Mouse (Mus musculus) gastrocnemius, postnatal 36 days (tissue): ENCODE results near the gene Abtb2. TPM values are rescaled to one million over a fixed set of nuclear protein-coding genes. Genes with fewer than 3 reads are reported as not detected.

Experiments used
- DNase-seq, 2 experiments: peaks; one replicate each; pipeline ENCODE4 v3.0.0; 2022
- intact Hi-C: fragments of 180-260 bp; cut with DNase I; formaldehyde crosslinking; loops from one replicate; pipeline ENCODE4 v1.15.1; 2025
- total RNA-seq, 2 experiments: library from RNA; stranded (reverse); gene quantifications; 2 replicates each; pipeline ENCODE4 v1.2.3; 2021

Abtb2 gene
- total RNA-seq, 2 experiments from 2014 or later, result 6.3 to 6.7 TPM

DNA sequence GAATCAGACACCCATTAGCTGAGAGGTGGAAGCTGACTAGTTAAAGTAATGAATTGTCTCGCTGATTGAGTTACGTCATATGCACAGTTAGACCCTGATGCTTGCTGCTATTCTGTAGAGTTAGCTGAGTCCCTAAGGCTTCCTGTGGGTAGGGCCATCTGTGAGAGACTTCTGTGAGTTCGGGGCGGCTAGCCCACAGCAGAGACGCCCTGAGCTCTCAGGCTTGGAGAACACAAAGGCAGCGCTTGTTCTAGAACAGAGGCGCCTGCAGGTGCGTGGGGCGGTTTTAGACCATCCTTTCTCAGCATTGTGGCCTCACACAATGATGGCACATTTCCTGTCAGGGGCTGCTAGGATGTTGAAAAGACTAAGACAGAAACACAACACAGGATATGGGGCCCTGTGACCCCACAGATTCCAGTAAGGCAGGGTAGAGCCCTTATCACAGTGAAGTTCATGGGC, 116.2 kb downstream of the Abtb2 start:
- DNase-seq, result no peak
- intact Hi-C loops, result no loop called here

DNA sequence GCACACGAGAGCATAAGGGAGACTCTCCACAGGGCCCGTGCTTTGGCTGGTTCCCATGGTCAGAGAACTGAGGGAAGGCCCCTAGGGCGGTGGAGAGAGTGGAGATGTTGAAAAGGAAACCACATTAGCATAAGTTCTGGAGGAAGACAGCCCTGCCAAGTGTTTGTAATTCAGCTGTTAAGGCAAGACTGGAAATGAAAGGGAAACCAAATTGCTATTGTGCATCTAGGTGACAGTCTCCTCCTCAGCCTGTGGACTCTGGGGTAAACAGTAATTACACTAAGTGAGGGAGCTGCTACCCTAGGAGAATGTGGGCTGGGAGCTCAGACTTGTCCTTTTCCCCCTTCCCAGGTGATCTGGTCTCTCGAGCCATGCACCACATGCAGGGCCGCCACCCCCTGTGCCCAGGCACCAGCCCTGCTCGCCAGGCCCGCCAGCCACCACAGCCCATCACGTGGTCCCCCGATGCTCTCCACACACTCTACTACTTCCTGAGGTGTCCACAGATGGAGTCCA, 116.9 kb downstream of the Abtb2 start:
- intact Hi-C loops, result no loop called here
- no peak for DNase-seq

DNA sequence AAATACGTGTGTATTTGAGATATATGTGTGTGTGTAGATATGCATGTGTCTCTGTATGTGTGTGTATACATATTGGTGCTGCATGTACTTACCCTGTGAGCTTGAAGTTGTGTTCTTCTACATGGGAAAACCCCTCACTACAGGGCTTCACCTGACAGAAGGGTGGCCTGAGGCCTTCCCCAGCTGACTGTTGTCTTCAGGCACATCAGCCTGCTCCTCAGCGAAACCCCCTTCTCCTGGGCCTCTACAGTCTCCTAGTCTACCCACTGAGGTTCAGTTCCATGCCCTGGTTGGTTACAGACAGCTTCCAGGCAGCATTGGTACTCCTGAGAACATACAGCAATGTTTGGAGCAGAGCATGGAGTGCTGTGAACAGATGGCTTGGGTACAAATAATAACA, 118.3 kb downstream of the Abtb2 start:
- DNase-seq, result no peak

DNA sequence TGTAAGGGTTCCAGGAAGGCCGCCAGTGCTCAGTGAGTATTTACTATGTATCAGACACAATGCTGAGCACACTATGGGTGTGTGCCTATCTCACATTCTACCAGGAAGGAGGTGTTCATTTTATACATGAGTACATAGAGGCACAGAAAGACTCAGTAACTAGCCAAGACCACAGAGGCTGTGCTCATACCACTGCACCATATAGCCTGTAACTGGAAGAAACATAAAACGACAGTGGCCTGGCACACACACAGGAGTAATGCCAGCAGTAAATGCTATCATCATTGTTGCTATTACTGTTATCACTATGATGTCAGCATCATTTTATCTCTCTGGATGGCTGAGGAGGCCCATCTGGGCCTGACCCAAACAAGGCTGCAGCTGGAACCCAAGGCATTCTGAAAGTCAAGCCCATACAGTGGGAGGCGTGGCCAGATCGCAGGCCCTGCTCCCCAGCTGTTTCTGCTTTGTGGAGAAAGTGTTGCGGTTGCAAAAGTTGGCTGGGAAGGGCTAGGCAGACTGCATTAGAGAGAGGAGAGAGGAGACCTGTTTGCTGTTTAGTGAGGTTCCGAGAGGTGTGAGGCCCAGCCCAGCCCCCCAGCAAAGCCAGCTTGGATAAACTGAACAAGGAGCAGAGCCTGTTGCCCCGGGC, 118.9 kb downstream of the Abtb2 start:
- intact Hi-C loops, result no loop called here
- no peak for DNase-seq

More for the DNA sequence above, 118.3 kb downstream of the Abtb2 start:
- intact Hi-C loops, result no loop called here

DNA sequence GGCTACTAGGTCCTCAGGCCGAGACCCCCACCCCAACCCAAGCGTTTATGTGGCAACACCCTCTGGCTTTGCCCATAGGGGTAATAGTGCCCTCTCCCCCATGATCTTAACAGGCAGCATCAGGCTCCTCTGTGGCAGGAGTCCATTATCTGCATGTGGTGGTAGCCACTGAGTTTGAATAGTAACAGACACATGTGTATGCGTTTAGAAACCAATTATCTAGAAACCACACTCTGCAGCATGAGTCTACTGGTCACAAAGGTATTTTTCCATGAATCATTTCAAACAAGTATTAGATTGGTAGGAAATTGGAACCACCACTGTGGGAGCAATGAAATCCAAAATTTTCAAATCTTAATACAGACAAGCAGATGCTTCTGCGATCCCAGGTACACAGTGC, 119.5 kb downstream of the Abtb2 start:
- intact Hi-C loops, result no loop called here
- DNase-seq, result no peak

DNA sequence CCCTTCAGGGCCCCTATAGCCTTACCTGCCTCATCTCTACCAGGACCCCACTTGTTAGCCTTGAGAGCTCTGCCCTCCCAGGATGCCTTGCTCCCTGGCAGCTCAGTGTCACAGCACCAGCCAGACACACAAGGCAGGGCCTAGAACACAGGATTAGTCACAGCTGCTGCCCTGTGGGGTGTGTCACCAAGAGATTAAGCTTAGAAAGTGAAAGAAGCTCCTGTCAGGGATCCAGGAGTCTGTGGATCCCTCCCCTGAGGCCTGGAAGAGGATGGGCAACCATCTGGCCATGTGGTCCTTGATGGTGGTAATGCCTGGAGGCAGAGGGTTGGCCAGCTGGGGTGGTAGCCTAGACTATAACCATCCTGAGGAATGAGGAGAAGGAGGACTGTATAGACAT, 121.0 kb downstream of the Abtb2 start:
- intact Hi-C loops, result no loop called here
- no peak for DNase-seq

DNA sequence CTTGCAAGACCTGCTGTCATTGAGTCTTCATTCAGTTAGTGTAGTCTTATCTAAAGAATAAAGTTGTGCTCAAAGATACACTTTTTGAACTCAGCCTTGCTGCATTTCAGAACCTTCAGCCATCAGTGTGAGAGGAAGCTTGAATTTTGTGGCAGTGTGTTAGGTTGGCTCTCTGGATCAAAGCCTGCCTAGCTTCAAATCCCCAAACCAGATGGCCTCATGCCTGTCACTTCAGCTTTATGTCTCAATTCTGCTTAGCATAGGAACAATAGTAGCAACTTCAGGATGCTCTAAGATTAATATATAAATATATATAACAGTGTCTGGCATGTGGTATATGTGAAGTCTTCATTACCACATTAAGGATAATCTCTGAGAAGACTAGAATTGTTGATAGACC, 121.8 kb downstream of the Abtb2 start:
- DNase-seq, result no peak
- intact Hi-C loops, result no loop called here

DNA sequence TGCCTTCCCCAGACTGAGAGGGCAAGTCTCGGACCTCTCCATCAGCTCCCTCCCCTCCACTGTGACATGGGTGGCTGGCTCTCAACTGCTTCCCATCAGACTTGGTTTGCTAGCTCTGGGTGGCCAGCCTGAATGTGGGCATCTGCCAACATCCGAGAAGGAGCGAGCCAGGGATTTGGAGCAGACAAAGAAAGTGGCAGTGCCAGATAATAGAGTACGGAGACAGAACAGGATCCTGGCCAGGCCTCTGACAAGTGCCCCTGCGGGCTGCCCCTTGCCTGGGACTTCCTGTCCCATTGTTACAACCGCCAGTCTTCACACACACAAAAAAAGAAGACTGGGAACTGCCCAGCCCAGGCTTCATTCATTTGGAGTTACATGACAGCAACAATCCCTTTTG, 124.3 kb downstream of the Abtb2 start:
- intact Hi-C loops, result no loop called here
- no peak for DNase-seq

DNA sequence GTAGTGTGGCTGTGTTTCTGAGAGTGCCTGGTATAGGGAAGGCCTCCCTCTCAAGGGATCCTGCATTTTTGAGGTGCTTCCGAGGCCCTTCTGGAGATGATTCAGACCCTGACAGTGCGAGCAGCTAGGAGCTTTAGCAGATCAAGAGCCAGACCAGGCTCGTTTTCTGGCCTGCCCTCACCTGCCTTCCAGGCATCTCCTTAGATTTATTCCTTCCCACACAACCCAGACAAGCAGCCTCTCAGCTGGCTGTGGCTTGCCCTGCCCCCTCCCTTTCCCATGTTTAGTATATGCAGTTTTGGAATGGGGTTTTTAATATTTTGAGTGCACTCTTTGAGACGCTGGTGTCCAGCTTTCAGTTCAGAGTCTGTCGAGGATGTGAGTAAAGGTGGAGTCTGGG, 124.7 kb downstream of the Abtb2 start:
- intact Hi-C loops, result no loop called here
- DNase-seq, result no peak

DNA sequence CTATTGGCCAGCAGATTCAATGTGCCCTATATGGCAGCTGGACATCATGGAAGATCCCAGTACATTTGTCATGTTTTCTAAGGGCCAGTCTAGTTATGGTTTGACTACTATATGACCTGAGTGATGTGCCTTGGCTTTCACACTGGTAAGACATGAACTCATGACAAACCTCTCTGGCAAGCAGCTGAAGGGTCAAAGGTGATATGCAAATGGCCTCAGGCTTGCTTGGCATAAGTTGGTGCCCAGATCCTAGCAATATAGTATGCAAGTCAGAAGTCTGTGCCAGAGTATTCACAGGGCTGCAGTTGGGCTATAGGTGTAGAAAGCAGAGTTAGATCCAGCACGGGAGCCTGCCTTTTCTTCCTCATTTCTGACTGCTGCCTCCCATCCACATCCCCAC, 125.2 kb downstream of the Abtb2 start:
- DNase-seq, result no peak
- intact Hi-C loops, result no loop called here

DNA sequence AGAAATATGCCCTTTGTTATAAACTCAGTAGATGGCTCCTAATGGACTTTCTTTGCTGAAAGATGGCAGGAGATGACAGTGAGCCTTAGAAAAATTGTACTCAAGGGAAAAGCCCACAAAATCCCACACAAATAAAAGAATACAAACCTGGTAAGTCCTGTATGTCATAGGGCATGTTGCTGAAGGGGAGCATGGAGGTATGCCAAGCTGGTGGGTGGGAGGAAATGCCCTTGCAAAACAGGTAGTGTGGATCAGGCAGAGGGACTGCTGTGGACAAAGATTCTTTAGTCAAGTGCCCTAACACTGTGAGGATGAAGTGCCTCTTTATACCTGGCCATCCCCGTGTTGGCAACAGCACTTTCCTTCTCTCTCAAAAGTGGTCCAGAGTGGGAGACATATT, 126.7 kb downstream of the Abtb2 start:
- intact Hi-C loops, result no loop called here

DNA sequence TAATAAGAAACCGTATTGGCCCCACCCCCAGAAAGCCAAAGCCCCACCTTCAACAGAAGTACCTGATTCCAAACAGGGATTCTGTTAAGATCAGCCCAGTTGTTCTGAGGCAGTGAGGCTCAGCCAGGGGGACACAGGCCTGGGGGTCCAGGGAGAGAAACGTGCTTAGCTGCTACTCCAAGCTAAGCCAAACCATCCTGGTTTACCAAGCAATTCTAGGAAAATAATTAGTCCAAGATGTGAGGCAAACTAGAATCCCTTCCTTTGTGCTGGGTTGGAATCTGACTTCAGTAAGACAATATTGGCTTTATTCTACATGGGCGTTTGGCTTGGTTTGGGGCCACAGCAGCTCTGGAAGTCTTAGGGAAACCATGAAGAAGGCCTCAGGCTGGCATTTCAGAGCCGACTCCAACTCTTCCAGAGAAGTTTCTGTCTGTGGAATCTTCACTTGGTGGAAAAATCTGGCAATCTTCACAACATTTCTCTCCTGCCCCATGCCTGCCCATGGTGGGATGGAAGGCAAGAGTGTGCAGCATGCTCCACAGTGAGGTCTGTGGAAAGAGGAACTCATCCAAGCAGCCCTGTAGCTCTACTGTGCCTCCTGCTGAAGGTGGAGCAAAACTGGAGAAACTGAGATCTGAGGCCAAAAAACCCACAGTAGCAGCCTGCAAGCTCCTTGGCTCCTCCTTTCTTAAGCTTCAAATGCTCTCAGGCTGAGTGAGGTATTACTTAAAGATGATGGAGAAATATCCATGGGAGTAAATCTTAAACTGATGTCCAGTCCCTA, 128.9 kb downstream of the Abtb2 start:
- DNase-seq, result no peak
- intact Hi-C loops, result no loop called here

More for the DNA sequence above, 126.7 kb downstream of the Abtb2 start:
- no peak for DNase-seq

DNA sequence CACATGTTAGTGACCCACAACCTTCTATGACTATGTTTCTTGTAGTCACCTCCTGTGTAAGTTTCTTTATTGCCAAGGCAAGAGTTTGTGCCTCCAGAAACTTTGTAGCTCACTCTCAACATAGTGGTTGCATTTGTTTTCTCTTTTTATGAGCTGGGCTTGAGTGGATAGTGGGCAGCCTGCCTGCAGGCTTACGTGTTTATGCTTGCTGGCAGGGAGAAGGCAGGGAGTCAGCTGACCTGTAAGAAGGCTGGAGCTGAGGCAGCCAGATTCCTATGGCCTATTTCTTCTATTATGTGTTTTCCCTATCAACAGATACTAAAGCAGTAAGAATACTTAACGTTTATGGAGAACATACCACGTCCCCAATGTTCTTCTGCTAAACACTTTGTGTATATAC, 130.1 kb downstream of the Abtb2 start:
- peak; percentile 48 to 60 for DNase-seq
- intact Hi-C loops, result no loop called here

DNA sequence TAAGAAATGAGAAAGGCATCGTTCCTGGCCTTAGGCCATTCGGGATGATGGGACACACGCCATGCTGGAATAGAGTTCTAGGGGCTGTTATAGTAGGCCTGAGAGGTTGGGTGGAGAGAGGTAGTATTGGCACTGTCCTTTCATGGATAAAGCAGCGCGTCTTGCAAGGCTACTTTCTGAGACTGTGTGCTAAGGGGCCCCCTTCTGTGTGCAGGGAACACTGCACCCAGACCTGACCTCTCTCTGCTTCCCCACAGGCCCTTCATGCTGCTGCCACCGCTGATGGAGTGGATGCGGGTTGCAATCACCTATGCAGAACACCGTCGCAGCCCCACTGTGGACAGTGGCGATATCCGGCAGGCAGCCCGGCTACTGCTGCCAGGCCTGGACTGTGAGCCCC, 134.4 kb downstream of the Abtb2 start:
- intact Hi-C loops, result no loop called here
- no peak for DNase-seq

DNA sequence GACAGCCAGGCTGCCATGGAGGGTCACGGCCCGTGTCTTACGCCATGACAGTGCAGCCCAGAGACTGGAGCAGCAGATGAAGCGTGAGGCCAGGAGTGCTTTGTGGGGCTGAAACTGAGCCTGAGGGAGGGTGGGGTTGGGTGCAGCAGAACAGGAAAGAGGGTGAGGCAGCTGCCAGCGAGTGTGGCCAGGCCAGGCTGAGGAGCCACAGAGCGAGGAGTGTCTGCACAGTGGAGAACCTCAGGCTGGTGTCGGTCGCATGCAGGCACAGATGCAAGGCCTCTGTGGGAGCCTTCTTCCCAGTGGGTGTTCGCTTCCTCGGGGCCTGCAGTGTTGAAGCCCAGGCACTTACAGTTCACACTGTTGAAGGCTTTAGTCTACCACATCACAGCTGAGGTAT, 137.2 kb downstream of the Abtb2 start:
- intact Hi-C loops, result no loop called here
- no peak for DNase-seq

DNA sequence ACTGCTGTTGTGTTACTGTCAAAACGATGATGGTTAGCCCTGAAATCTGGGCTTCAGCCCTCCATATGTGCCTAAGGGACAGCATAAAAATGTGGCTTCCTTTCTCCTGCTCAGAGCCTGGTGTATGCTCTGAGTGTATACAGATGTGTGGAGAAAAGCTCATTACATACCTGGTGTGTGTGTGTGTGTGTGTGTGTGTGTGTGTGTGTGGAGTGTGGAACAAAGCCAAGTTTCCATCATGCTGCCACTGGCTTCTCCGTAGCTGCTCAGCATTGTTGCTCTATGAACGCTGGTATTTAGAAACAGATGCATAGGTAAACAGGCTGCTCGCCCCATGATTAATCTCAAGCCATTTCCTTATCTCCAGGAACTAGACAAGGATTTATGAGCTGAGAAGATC, 137.8 kb downstream of the Abtb2 start:
- intact Hi-C loops, result no loop called here

DNA sequence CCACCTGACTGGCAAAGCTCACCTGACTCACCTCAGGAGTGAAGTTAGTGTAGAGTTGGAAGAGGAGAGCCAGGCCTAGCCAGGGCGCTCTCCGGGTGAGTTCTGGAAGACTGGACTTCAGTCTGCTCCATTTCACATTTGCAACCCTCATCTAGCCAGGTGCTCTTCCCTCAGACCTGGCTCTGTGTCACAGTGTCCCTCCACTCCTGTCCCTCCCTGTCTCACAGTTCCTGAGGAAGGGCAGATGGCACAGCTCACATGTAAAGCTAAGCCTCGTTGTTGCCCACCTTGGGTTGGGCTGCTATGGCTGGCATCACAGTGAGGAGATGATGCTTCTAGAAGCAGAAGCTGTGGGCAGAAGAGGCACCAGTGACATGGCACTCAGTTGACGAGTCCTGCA, 139.7 kb downstream of the Abtb2 start:
- intact Hi-C loops, result no loop called here
- no peak for DNase-seq

More for the DNA sequence above, 137.8 kb downstream of the Abtb2 start:
- DNase-seq, result no peak

DNA sequence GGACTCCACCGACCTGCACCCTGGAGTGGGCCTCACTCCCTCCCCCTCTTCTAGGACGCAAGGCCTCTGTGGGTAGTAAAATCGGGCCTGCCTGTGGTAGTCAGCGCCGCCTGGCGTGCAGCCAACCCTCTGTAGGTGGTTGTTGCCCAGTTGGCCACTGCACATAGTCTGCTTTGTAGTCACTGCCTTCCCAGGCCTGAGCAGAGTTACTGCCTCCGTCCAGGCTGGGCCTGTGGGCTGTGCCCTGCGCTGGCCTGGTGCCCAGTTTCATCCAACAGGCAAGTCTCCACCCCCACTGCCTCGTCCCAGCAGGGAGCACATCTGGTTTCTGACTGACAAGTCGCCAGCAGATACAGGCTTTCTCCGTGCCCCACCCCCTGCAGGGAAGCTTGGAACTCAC, 140.1 kb downstream of the Abtb2 start:
- intact Hi-C loops, result no loop called here
- peak; percentile 16 to 44 for DNase-seq

DNA sequence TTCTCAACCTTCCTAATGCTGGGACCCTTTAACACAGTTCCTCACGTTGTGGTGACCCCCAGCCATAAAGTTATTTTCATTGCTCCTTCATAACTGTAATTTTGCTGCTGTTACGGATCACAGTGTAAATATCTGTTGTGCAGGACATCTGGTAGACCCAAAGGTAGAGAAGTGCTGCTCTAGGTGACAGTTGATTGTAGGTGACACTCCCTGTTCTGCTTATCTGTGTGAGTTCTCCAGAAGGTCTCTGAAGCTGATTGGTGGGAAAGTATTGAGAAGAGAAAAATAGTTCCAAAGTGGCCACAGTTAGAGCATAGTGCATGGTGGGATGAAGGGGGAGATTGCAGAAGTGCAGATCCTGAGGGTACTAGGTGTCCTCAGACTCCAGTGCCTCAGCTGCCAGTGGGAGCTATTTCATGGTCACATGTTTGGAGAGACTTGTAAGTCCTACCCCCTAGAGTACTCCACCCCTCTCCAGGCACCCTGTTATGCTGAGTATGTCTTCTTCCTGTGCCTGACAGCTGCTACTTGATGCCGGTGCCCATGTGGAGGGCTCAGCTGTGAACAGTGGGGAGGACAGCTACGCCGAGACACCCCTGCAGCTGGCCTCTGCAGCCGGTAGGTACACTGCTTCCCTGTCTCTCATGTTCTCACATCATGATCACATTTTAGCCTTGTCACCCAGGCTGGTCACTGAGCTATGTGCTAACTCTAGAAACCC, 141.1 kb downstream of the Abtb2 start:
- intact Hi-C loops, result no loop called here
- no peak for DNase-seq

DNA sequence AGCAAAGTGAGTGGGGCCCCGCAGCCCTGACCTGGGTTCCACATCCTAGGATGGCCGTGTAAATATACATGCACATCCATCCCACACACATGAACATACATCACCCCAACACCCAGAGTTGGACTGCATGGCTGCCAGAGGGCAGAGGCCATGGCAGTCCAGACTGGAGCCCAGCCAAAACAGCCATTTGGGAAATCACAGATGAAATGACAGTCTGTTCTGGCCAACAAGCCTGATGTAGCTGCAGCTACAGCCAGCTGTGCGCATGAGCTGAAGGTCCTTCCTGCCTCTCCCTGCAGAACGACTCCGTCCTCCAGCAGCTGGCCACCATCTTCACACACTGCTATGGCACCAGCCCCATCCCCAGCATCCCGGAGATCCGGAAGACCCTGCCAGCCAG, 144.7 kb downstream of the Abtb2 start:
- no peak for DNase-seq
- intact Hi-C loops, result no loop called here

DNA sequence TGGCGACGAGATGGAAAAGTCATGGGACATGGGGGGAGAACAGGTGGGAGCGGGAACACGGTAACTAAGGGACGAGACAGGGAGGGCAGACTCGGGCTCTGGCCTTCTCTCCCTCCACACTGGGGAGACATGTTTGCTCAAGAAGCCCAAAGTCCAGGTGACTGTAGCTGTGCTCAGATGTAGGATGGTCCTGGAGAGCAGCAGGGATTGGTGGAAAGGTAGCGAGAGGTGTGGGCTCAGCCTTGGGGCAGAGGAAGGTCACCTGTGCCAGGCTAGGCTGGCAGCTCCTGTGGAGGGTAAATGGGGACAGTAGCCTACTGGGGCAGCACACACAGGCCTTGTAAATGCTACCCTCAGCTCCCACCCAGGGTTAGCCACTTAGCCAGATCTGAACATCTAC, 147.7 kb downstream of the Abtb2 start:
- DNase-seq, result no peak
- intact Hi-C loops, result no loop called here
